Mouse (Mus musculus) megakaryocyte, embryonic 14.5 days (primary cell): ENCODE results near the gene Pitpnc1.

Source experiments
- FLI1 ChIP-seq: IDR thresholded peaks from 2 replicates; pipeline ENCODE4 v1.6.1; 2012; ENCODE audit warnings: low read length, inconsistent platforms, mixed read lengths
- GATA1 ChIP-seq: IDR thresholded peaks from 3 replicates; pipeline ENCODE4 v1.6.1; 2012; ENCODE audit warnings: mixed read lengths, low read length, inconsistent platforms, borderline replicate concordance

GRCm38 (mm10) chr11:107255185-107255584, 215.3 kb downstream of the Pitpnc1 start:
- TF ChIP-seq GATA1 (no peak), FLI1 (no peak)
